ENCODE assay signal across 8 mouse cellular contexts in genomic region chr7:30193581-30194100, GRCm38 (mm10). TPM values are rescaled to one million over a fixed set of nuclear protein-coding genes. Genes with fewer than 3 reads are reported as not detected.
A peak's percentile ranks its signal among the peaks of the same experiment; 100 is the strongest.
DNase-seq lines count a peak whose midpoint lies in the region; ATAC-seq and TF ChIP-seq lines count a peak whose summit lies in the region.

No protein-coding gene starts in this region.

- H3K4me3 ChIP-seq in heart, adult 2 months: peak overlapping the region; percentile 55
- peak overlapping the region; percentile 83 for H3K4me3 ChIP-seq in midbrain, embryonic 16.5 days (ENCODE audit: low read depth, low read length)
- H3K4me3 ChIP-seq in spleen, adult 2 months (ENCODE audit: extremely low read depth, insufficient read depth, insufficient read length): peak overlapping the region; percentile 94

- peak; percentile 77 to 83 for DNase-seq in urinary bladder, adult 18-20 months (ENCODE audit: low spot score in 2 of 2)
- no peak for DNase-seq in urinary bladder, postnatal 10 days (ENCODE audit: low spot score)
- peak; percentile 87 for DNase-seq in embryo, embryonic 10.5 days (ENCODE audit: low spot score)
- DNase-seq in heart, adult 2 months: peak; percentile 86 to 88
- DNase-seq in kidney, adult 18-20 months: peak; percentile 89
- DNase-seq in liver: peak; percentile 94
- DNase-seq in spleen, adult 2 months (ENCODE audit: low read depth in 1 of 2, low spot score in 2 of 2): peak; percentile 42 to 79

- TF ChIP-seq CTCF in heart, adult 2 months (IDR thresholded peaks at IDR 0.05): no peak
- TF ChIP-seq CTCF in spleen, adult 2 months (IDR thresholded peaks at IDR 0.05; ENCODE audit: extremely low read depth, insufficient read depth, insufficient read length, insufficient replicate concordance): no peak

- peak overlapping the region; percentile 92 for H3K9ac ChIP-seq in heart, adult 2 months (ENCODE audit: low read depth, low read length)
- peak overlapping the region; percentile 87 for H3K9ac ChIP-seq in midbrain, embryonic 16.5 days (ENCODE audit: low read depth, low read length)

- no peak for TF ChIP-seq EP300 in heart, adult 2 months (IDR thresholded peaks at IDR 0.05; ENCODE audit: insufficient read depth, low read depth, low read length)

- H3K79me2 ChIP-seq in heart, adult 2 months (replicated peaks; ENCODE audit: control insufficient read depth, insufficient read depth, low read length): no peaks in the 10 kb centered on the region

- peak overlapping the region; percentile 94 for H3K27ac ChIP-seq in heart, adult 2 months
- peak overlapping the region; percentile 84 for H3K27ac ChIP-seq in midbrain, embryonic 16.5 days (ENCODE audit: low read length)
- H3K27ac ChIP-seq in spleen, adult 2 months (ENCODE audit: insufficient read depth, low read length): no peak overlapping the region

- peaks cover 4% of the 10 kb centered on the region for H3K36me3 ChIP-seq in heart, adult 2 months (ENCODE audit: control insufficient read depth, insufficient read depth, low read length)
- peaks cover 17% of the 10 kb centered on the region for H3K36me3 ChIP-seq in midbrain, embryonic 16.5 days (ENCODE audit: control insufficient read depth, insufficient read depth, low read length)
- H3K36me3 ChIP-seq in spleen, adult 2 months (ENCODE audit: control insufficient read depth, insufficient read depth, low read length): peaks cover 13% of the 10 kb centered on the region

- peaks cover 2% of the 10 kb centered on the region for H3K4me1 ChIP-seq in heart, adult 2 months (ENCODE audit: control insufficient read depth, insufficient read depth, low read length)
- peaks cover 16% of the 10 kb centered on the region for H3K4me1 ChIP-seq in midbrain, embryonic 16.5 days (ENCODE audit: control insufficient read depth, insufficient read depth, low read length)
- H3K4me1 ChIP-seq in spleen, adult 2 months (ENCODE audit: control insufficient read depth, insufficient read depth, insufficient read length): no peaks in the 10 kb centered on the region; the same call in 1 of the 2 replicates

- ATAC-seq in midbrain, embryonic 16.5 days: peak; percentile 68

- no peak; the same call in 1 of the 2 replicates for TF ChIP-seq POLR2A in heart, adult 2 months (IDR thresholded peaks at IDR 0.05; ENCODE audit: insufficient read depth, low read depth, low read length)
- TF ChIP-seq POLR2A in spleen, adult 2 months (IDR thresholded peaks at IDR 0.05; ENCODE audit: low read depth, low read length): no peak

- H3K4me2 ChIP-seq in midbrain, embryonic 16.5 days (ENCODE audit: low read length): peak overlapping the region; percentile 65

- intact Hi-C loops in heart, adult 2 months (cut with DNase I): loop anchor here (1.0 kb wide), 1 partner anchor 8 kb away; no protein-coding TSS in a partner anchor

- H3K9me3 ChIP-seq in midbrain, embryonic 16.5 days (replicated peaks; ENCODE audit: control insufficient read depth, low read length, poor library complexity, severe bottlenecking): no peaks in the 10 kb centered on the region

- WGBS in heart, adult 2 months: 3% methylated on average over 26 of the region's 26 CpGs
- under 1% methylated on average over 26 of the region's 26 CpGs for WGBS in midbrain, embryonic 16.5 days
- WGBS in spleen, adult 2 months: 3% methylated on average over 26 of the region's 26 CpGs

- no peaks in the 10 kb centered on the region for H3K27me3 ChIP-seq in heart, adult 2 months (ENCODE audit: control insufficient read depth, insufficient read depth, low read length)
- no peaks in the 10 kb centered on the region for H3K27me3 ChIP-seq in midbrain, embryonic 16.5 days (ENCODE audit: control insufficient read depth, insufficient read depth, low read depth, low read length)
- no peaks in the 10 kb centered on the region for H3K27me3 ChIP-seq in spleen, adult 2 months (ENCODE audit: control insufficient read depth, insufficient read depth, low read length)

RNA-seq across cellular contexts. Expression of gene Capns1, which starts 5.0 kb away (rescaled TPM):
- total RNA-seq in heart, adult 2 months (2021): 100 to 1,000 TPM; 274 to 315 TPM
- 826 and 1,000 TPM in 2 replicates for polyA plus RNA-seq in heart, adult 2 months (2012; rRNA removed)
- polyA plus RNA-seq in midbrain, embryonic 16.5 days (2015; fragmentation: Nextera tagmentation; extraction: Ambion mirVana): 64.8 and 65.3 TPM in 2 replicates
- polyA plus RNA-seq in spleen, adult 2 months (2012; rRNA removed): 414 and 469 TPM in 2 replicates

RNA-seq across cellular contexts. Expression of gene Cox7a1, which starts 9.7 kb away (rescaled TPM):
- total RNA-seq in heart, adult 2 months (2021): 1,000 to 10,000 TPM; 2,711 to 3,278 TPM
- polyA plus RNA-seq in heart, adult 2 months (2012; rRNA removed): 2,213 and 2,519 TPM in 2 replicates
- polyA plus RNA-seq in midbrain, embryonic 16.5 days (2015; fragmentation: Nextera tagmentation; extraction: Ambion mirVana): 5.9 and 8.5 TPM in 2 replicates
- 0.43 and 0.52 TPM in 2 replicates for polyA plus RNA-seq in spleen, adult 2 months (2012; rRNA removed)

RNA-seq across cellular contexts. Expression of gene Zfp146, which starts 24.1 kb away (rescaled TPM):
- 10 to 100 TPM; 29.8 TPM for total RNA-seq in heart, adult 2 months (2021)
- polyA plus RNA-seq in heart, adult 2 months (2012; rRNA removed): 11.0 and 21.5 TPM in 2 replicates
- 10.8 and 13.4 TPM in 2 replicates for polyA plus RNA-seq in midbrain, embryonic 16.5 days (2015; fragmentation: Nextera tagmentation; extraction: Ambion mirVana)
- 7.3 and 8.8 TPM in 2 replicates for polyA plus RNA-seq in spleen, adult 2 months (2012; rRNA removed)

RNA-seq across cellular contexts. Expression of gene Polr2i, which starts 38.1 kb away (rescaled TPM):
- 10 to 100 TPM; 52.6 to 58.6 TPM for total RNA-seq in heart, adult 2 months (2021)
- polyA plus RNA-seq in heart, adult 2 months (2012; rRNA removed): 95.1 and 106 TPM in 2 replicates
- 158 and 166 TPM in 2 replicates for polyA plus RNA-seq in midbrain, embryonic 16.5 days (2015; fragmentation: Nextera tagmentation; extraction: Ambion mirVana)
- 51.5 and 60.8 TPM in 2 replicates for polyA plus RNA-seq in spleen, adult 2 months (2012; rRNA removed)

RNA-seq across cellular contexts. Expression of gene Tbcb, which starts 38.4 kb away (rescaled TPM):
- 10 to 100 TPM; 52.7 to 56.7 TPM for total RNA-seq in heart, adult 2 months (2021)
- polyA plus RNA-seq in heart, adult 2 months (2012; rRNA removed): 36.6 and 49.5 TPM in 2 replicates
- polyA plus RNA-seq in midbrain, embryonic 16.5 days (2015; fragmentation: Nextera tagmentation; extraction: Ambion mirVana): 436 and 442 TPM in 2 replicates
- 21.5 and 24.6 TPM in 2 replicates for polyA plus RNA-seq in spleen, adult 2 months (2012; rRNA removed)

Comparison
In these comparisons a context has a peak if more than half of its experiments do, and no peak if none do; other contexts are left out.
1. RNA of gene Cox7a1, which starts 9.7 kb away (polyA plus RNA-seq): 2,213 to 2,519 TPM in heart, adult 2 months; 5.9 to 8.5 TPM in midbrain, embryonic 16.5 days and 0.43 to 0.52 TPM in spleen, adult 2 months; every median in the first group is over 100 times any median in the second.
2. Peak in every context shown above with its lines, with median percentiles within 50 percentile points of each other: H3K4me3 ChIP-seq.